Mouse (Mus musculus): ENCODE results near the gene Gmfb. TPM values are rescaled to one million over a fixed set of nuclear protein-coding genes. Genes with fewer than 3 reads are reported as not detected.

The Gmfb gene
- polyA plus RNA-seq, 1 experiment from 2014 or later: 42.1 TPM

DNA sequence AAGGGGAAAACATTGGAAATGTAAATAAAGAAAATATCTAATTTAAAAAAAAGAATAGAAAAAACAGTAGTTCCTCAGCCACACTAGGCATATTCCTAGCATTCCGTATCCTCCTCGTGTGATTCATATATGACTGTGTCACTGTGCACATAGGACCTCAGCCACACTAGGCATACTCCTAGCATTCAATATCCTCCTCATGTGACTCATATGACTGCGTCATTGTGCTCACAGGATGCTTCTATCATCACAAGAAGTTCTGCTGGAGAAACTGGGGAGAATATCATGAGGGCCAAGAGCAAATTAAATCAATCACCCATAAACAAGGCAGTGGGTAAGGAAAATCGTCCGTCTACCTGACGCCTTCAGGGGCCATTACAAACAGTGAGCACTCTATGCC is 31.3 kb downstream of the Gmfb start:
- no peak for DNase-seq (ENCODE audit: low spot score)
- no peaks in the 10 kb centered on the region for H3K9me3 ChIP-seq (ENCODE audit: low read length)
- peaks cover 11% of the 10 kb centered on the region; the same call in 1 of the 2 replicates for H3K4me1 ChIP-seq (ENCODE audit: insufficient read depth, low read depth, low read length)
- 86% methylated on average over 6 of the region's 6 CpGs for WGBS
- no peaks in the 10 kb centered on the region for H3K27me3 ChIP-seq (replicated peaks; ENCODE audit: insufficient read depth, low read length)
- no peak overlapping the region for H3K4me3 ChIP-seq (ENCODE audit: low read depth, low read length)
- no peak for ATAC-seq
- no peak for TF ChIP-seq EP300 (IDR thresholded peaks at IDR 0.05)
- no peak for TF ChIP-seq CTCF (IDR thresholded peaks at IDR 0.05)
- H3K36me3 ChIP-seq (ENCODE audit: insufficient read depth, low read length): no peaks in the 10 kb centered on the region
- H3K27ac ChIP-seq (ENCODE audit: low read length): no peak overlapping the region
- no peak overlapping the region for H3K9ac ChIP-seq (replicated peaks; ENCODE audit: low read depth)
- no peak overlapping the region for H3K4me2 ChIP-seq (replicated peaks; ENCODE audit: low read depth, low read length)

DNA sequence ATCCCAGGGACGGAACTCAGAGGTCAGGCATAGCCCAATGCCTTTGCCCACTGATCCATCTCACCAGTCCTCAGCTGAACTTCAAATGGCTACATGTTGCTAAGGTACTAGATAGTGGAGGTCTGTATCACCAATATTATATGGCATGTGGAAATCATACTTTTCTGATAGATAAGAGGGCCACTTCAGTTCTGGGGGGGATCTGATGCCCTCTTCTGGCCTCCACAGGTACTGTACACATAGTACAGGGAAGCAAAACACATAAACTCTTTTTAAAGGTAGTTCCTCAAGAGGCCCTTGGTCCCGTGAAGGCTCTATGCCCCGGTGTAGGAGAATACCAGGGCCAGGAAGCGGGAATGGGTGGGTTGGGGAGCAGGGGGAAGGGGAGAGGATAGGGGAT is 31.7 kb downstream of the Gmfb start:
- WGBS: 59% methylated on average over 4 of the region's 4 CpGs
- H3K27ac ChIP-seq (ENCODE audit: low read length): no peak overlapping the region
- no peaks in the 10 kb centered on the region for H3K27me3 ChIP-seq (replicated peaks; ENCODE audit: insufficient read depth, low read length)
- no peak overlapping the region for H3K4me3 ChIP-seq (ENCODE audit: low read depth, low read length)
- H3K9me3 ChIP-seq (ENCODE audit: low read length): no peaks in the 10 kb centered on the region
- no peak overlapping the region for H3K4me2 ChIP-seq (replicated peaks; ENCODE audit: low read depth, low read length)
- H3K9ac ChIP-seq (replicated peaks; ENCODE audit: low read depth): no peak overlapping the region
- DNase-seq (ENCODE audit: low spot score) (peak; percentile 32), ATAC-seq (no peak)
- no peaks in the 10 kb centered on the region for H3K36me3 ChIP-seq (ENCODE audit: insufficient read depth, low read length)
- TF ChIP-seq EP300 (IDR thresholded peaks at IDR 0.05) (no peak), CTCF (IDR thresholded peaks at IDR 0.05) (peak; percentile 59)
- H3K4me1 ChIP-seq (ENCODE audit: insufficient read depth, low read depth, low read length): peaks cover 11% of the 10 kb centered on the region; the same call in 1 of the 2 replicates

DNA sequence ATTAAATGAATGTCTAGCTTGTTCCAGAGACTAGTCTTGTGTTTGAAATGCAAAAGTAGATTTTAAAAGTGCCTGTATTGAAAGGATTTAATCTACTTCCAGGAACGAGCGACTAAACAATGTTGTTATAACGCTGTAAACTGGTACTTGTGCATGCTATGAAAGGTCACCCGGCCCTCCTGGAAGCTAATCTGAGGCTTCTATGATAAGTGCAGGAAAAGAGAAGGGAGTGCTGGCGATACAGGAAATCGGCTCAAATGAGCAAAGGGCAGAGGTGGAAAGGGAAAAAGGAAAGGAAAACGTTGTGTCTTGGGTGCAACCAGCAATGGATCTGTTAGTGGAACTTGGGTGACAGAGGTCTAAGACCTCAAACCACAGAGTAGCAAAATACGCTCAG is 33.5 kb downstream of the Gmfb start:
- Histone ChIP-seq H3K4me1 (ENCODE audit: insufficient read depth, low read depth, low read length) (peaks cover 8% of the 10 kb centered on the region; the same call in 1 of the 2 replicates), H3K36me3 (ENCODE audit: insufficient read depth, low read length) (no peaks in the 10 kb centered on the region), H3K4me2 (replicated peaks; ENCODE audit: low read depth, low read length) (0 out of 2 replicates have a peak overlapping the region, but pooled peaks have one; percentile 6), H3K27ac (ENCODE audit: low read length) (peak overlapping the region; percentile 34; the same call in 1 of the 2 replicates), H3K9me3 (ENCODE audit: low read length) (no peaks in the 10 kb centered on the region), H3K9ac (replicated peaks; ENCODE audit: low read depth) (peak overlapping the region; percentile 26; the same call in 1 of the 2 replicates), H3K4me3 (ENCODE audit: low read depth, low read length) (no peak overlapping the region), H3K27me3 (replicated peaks; ENCODE audit: insufficient read depth, low read length) (no peaks in the 10 kb centered on the region)
- ATAC-seq (no peak), DNase-seq (ENCODE audit: low spot score) (no peak)
- WGBS: 13% methylated on average over 8 of the region's 8 CpGs
- TF ChIP-seq EP300 (IDR thresholded peaks at IDR 0.05) (no peak), CTCF (IDR thresholded peaks at IDR 0.05) (no peak)

DNA sequence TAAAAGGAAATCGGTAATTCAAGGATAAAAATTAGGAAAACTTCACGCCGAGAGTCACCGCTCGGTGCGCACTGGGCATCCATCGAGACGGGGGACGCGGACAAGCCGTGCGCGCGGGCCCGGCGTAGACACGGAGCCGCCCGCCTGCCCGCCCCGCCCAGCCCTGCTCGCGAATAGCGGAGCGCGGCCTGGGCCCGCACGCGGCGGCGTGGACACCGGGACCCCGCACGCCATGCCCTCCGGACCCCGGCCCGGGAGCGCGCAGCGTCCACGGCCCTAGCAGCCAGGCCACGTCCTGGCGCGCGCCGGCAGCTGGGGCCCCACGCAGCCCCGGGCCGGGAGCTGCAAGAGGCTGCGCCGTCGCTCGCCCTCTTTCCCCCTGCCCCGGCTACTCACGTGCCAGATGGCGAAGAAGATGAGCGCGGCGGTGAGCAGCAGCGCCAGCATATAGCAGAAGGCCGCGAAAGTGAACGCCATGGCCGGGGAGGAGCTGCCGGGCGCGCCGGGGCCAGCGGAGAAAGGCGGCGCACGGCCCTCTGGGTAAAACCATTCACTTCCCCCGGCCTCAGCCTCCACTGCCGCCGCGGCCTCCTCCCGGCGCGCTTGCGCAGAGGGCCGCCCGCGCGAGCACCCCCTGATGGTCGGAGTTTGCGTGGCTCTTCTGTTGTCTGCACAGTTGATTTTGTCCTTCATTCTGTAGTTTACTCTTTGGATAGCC is 34.1 kb downstream of the Gmfb start, which contains the start of gene Cnih1:
Gene Cnih1, minus strand, starts transcription at position 625 of the 718 bp plus-strand sequence.
- ATAC-seq: peak; percentile 98
- peak; percentile 97 for DNase-seq (ENCODE audit: low spot score)
- WGBS: under 1% methylated on average over 63 of the region's 86 CpGs
- Histone ChIP-seq H3K27ac (ENCODE audit: low read length) (peak within 1 kb of the TSS; percentile 95), H3K4me2 (replicated peaks; ENCODE audit: low read depth, low read length) (peak within 1 kb of the TSS; percentile 73), H3K4me1 (ENCODE audit: insufficient read depth, low read depth, low read length) (peaks cover 8% of the 10 kb centered on the region; the same call in 1 of the 2 replicates), H3K4me3 (ENCODE audit: low read depth, low read length) (peak within 1 kb of the TSS; percentile 96), H3K9ac (replicated peaks; ENCODE audit: low read depth) (peak within 1 kb of the TSS; percentile 94), H3K9me3 (ENCODE audit: low read length) (no peaks in the 10 kb centered on the region), H3K36me3 (ENCODE audit: insufficient read depth, low read length) (no peaks in the 10 kb centered on the region), H3K27me3 (replicated peaks; ENCODE audit: insufficient read depth, low read length) (no peaks in the 10 kb centered on the region)
- TF ChIP-seq EP300 (IDR thresholded peaks at IDR 0.05): no peak
- peak; percentile 84 for TF ChIP-seq CTCF (IDR thresholded peaks at IDR 0.05)

DNA sequence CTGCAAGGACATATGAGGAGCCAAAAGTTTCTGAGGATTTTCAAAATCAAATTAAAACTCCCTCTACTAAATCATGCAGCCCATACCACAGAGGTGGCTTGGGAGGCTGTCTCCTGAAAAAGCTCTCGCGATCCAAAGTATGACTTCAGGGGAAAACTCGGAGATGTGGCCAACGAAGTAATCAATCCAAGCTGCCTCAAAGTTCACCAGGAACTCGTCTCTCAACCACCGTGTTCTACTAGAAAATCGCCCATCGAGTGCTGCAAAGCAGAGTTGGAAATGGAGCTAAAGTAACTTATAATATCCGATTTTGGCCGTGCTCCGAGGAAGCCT is 34.6 kb downstream of the Gmfb start:
- Histone ChIP-seq H3K27ac (ENCODE audit: low read length) (peak overlapping the region; percentile 95), H3K4me1 (ENCODE audit: insufficient read depth, low read depth, low read length) (peaks cover 8% of the 10 kb centered on the region; the same call in 1 of the 2 replicates), H3K9ac (replicated peaks; ENCODE audit: low read depth) (peak overlapping the region; percentile 94), H3K9me3 (ENCODE audit: low read length) (no peaks in the 10 kb centered on the region), H3K27me3 (replicated peaks; ENCODE audit: insufficient read depth, low read length) (no peaks in the 10 kb centered on the region), H3K4me3 (ENCODE audit: low read depth, low read length) (peak overlapping the region; percentile 96), H3K4me2 (replicated peaks; ENCODE audit: low read depth, low read length) (peak overlapping the region; percentile 73), H3K36me3 (ENCODE audit: insufficient read depth, low read length) (no peaks in the 10 kb centered on the region; the same call in 1 of the 2 replicates)
- DNase-seq (ENCODE audit: low spot score): peak; percentile 42
- no peak for TF ChIP-seq CTCF (IDR thresholded peaks at IDR 0.05)
- no peak for TF ChIP-seq EP300 (IDR thresholded peaks at IDR 0.05)
- ATAC-seq: no peak
- under 1% methylated on average over 11 of the region's 11 CpGs for WGBS

DNA sequence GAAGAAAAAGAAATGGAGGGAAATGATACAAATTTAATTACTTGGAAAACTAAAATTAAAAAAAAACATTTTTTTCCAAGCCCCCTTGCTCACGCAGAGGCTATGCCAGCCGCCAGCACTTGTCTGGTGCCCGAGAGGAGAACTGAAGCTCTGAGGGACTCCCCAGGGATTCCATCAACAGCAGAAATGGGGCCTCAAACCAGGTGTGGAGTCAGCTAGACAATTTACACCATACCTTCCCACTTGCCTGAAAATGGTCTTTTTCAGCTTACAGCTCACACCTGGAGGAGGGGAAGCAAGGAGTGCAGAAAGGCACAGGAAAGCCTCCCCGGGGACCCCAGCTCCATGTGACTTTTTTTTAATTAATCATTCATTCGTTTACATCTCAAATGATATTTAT is 36.8 kb downstream of the Gmfb start:
- H3K27ac ChIP-seq (ENCODE audit: low read length): no peak overlapping the region
- peaks cover 8% of the 10 kb centered on the region; the same call in 1 of the 2 replicates for H3K4me1 ChIP-seq (ENCODE audit: insufficient read depth, low read depth, low read length)
- H3K4me3 ChIP-seq (ENCODE audit: low read depth, low read length): no peak overlapping the region
- no peaks in the 10 kb centered on the region; the same call in 1 of the 2 replicates for H3K36me3 ChIP-seq (ENCODE audit: insufficient read depth, low read length)
- no peak for DNase-seq (ENCODE audit: low spot score)
- H3K27me3 ChIP-seq (replicated peaks; ENCODE audit: insufficient read depth, low read length): no peaks in the 10 kb centered on the region
- ATAC-seq: no peak
- H3K9me3 ChIP-seq (ENCODE audit: low read length): no peaks in the 10 kb centered on the region
- no peak for TF ChIP-seq EP300 (IDR thresholded peaks at IDR 0.05)
- no peak for TF ChIP-seq CTCF (IDR thresholded peaks at IDR 0.05)
- H3K4me2 ChIP-seq (replicated peaks; ENCODE audit: low read depth, low read length): no peak overlapping the region
- no peak overlapping the region for H3K9ac ChIP-seq (replicated peaks; ENCODE audit: low read depth)
- WGBS: 89% methylated on average over 5 of the region's 5 CpGs

Measured in lung, postnatal 0 days (tissue).